Mouse (Mus musculus) liver, adult 2 months (tissue): ENCODE data around the gene Efcab5.

Experiments
- CTCF ChIP-seq: fragments of 200-500 bp; IDR thresholded peaks from 2 replicates; pipeline ENCODE4 v1.5.1; 2011; ENCODE audit warnings: low read depth, low read length, control low read depth
- POLR2A ChIP-seq: fragments of 200-500 bp; IDR thresholded peaks from 2 replicates; pipeline ENCODE4 v1.6.1; 2011; ENCODE audit warnings: low read length, control low read depth; ENCODE audit not compliant: insufficient read depth; ENCODE audit errors: extremely low read depth

DNA sequence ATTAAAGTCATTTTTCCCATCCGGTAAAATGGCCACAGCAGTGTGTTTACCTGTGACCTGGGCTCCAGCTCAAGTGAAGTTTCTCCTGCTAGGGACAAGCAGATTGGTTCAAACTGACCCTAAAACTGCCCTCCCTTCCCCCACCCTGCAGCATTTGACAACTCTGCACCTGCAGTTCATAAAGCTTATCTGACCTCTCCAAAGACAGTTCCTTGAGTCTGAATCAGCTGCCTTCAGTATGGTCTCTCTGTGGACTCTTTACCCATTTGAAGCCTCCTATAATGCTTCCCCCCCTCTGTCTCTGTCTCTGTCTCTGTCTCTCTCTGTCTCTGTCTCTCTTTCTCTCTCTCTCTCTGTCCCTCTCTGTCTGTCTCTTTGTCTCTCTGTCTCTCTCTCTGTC is 28.0 kb downstream of the Efcab5 start:
- TF ChIP-seq POLR2A, result no peak
- TF ChIP-seq CTCF, result no peak
